Mouse (Mus musculus) brain, adult 2 months (tissue): Measurements from ENCODE around the gene Rgs7bp.

Source experiments
- DNase-seq: peaks from one replicate; pipeline ENCODE4 v3.0.0; 2011; ENCODE audit warnings: low read depth, low spot score

Gene Rgs7bp

GRCm38 (mm10) chr13:105008891-105009290 lies 45.8 kb downstream of the Rgs7bp start:
- DNase-seq = peak; percentile 62

GRCm38 (mm10) chr13:105002831-105003157 lies 51.9 kb downstream of the Rgs7bp start:
- no peak for DNase-seq

GRCm38 (mm10) chr13:105002132-105002830 lies 52.4 kb downstream of the Rgs7bp start:
- DNase-seq = peak; percentile 67

GRCm38 (mm10) chr13:105001714-105002113 lies 53.0 kb downstream of the Rgs7bp start:
- peak; percentile 52 for DNase-seq

- no peak for DNase-seq
These were observed 65.9 kb downstream of the Rgs7bp start for GRCm38 (mm10) chr13:104988811-104989258.

- no peak for DNase-seq
These were observed 66.7 kb downstream of the Rgs7bp start for GRCm38 (mm10) chr13:104988009-104988540.

GRCm38 (mm10) chr13:104985691-104986090 lies 69.0 kb downstream of the Rgs7bp start:
- DNase-seq = no peak

- DNase-seq = peak; percentile 67
These were observed 70.7 kb downstream of the Rgs7bp start for GRCm38 (mm10) chr13:104983989-104984388.

- DNase-seq = peak; percentile 93
These were observed 71.9 kb downstream of the Rgs7bp start for GRCm38 (mm10) chr13:104982781-104983353.

GRCm38 (mm10) chr13:104978176-104978575 lies 76.6 kb downstream of the Rgs7bp start:
- DNase-seq = no peak

GRCm38 (mm10) chr13:104967486-104967885 lies 87.2 kb downstream of the Rgs7bp start:
- no peak for DNase-seq

GRCm38 (mm10) chr13:104963716-104964115 lies 91.0 kb downstream of the Rgs7bp start:
- DNase-seq = peak; percentile 57

- DNase-seq = peak; percentile 98
These were observed 91.9 kb downstream of the Rgs7bp start for GRCm38 (mm10) chr13:104962716-104963411.

GRCm38 (mm10) chr13:104962166-104962565 lies 92.6 kb downstream of the Rgs7bp start:
- peak; percentile 66 for DNase-seq

GRCm38 (mm10) chr13:104960951-104961715 lies 93.6 kb downstream of the Rgs7bp start:
- DNase-seq = peak; percentile 85

GRCm38 (mm10) chr13:104960206-104960928 lies 94.4 kb downstream of the Rgs7bp start:
- DNase-seq = peak; percentile 51

- peak; percentile 60 for DNase-seq
These were observed 95.0 kb downstream of the Rgs7bp start for GRCm38 (mm10) chr13:104959733-104960132.

GRCm38 (mm10) chr13:104947958-104948357 lies 106.8 kb downstream of the Rgs7bp start:
- DNase-seq = peak; percentile 95

- DNase-seq = peak; percentile 56
These were observed 114.2 kb downstream of the Rgs7bp start for GRCm38 (mm10) chr13:104940483-104940882.

GRCm38 (mm10) chr13:104939856-104940255 lies 114.9 kb downstream of the Rgs7bp start:
- peak; percentile 87 for DNase-seq
